Mouse (Mus musculus): ENCODE measurements at regions not wholly inside any gene's neighbourhood (a gene's known extent, or its start where the extent isn't known, plus 50 kb on each side); places are given as distances from the start of the nearest gene placed in this dataset.

- DNase-seq, result no peak
Observed at GRCm38 (mm10) chr1:97555565-97555955, 106.3 kb downstream of the D1Ertd622e start.

- DNase-seq, result no peak
Observed at GRCm38 (mm10) chr1:97554936-97555564, 106.8 kb downstream of the D1Ertd622e start.

GRCm38 (mm10) chr1:97553485-97554474 is 108.1 kb downstream of the D1Ertd622e start:
- no peak for DNase-seq

GRCm38 (mm10) chr1:97552886-97553285 is 109.0 kb downstream of the D1Ertd622e start:
- no peak for DNase-seq

- no peak for DNase-seq
Observed at GRCm38 (mm10) chr1:97541162-97541493, 120.7 kb downstream of the D1Ertd622e start.

- no peak for DNase-seq
Observed at GRCm38 (mm10) chr1:97540291-97541161, 121.3 kb downstream of the D1Ertd622e start.

- peak in 1 of 2 experiments; percentile 3 for DNase-seq
Observed at GRCm38 (mm10) chr1:97496915-97497314, 165.0 kb downstream of the D1Ertd622e start.

GRCm38 (mm10) chr1:97479921-97480320 is 182.0 kb downstream of the D1Ertd622e start:
- DNase-seq, result no peak

All from kidney, adult 8-10 months (tissue).